Mouse (Mus musculus): ENCODE measurements around the gene Rnf126. TPM values are rescaled to one million over a fixed set of nuclear protein-coding genes. Genes with fewer than 3 reads are reported as not detected.

Rnf126 gene
- polyA plus RNA-seq, 1 experiment from 2014 or later: 62.5 TPM

GRCm38 (mm10) chr10:79798289-79798928 lies 31.7 kb upstream of the Rnf126 start:
- 81% methylated on average over 12 of the region's 12 CpGs for WGBS
- no peaks in the 10 kb centered on the region for H3K36me3 ChIP-seq (ENCODE audit: control insufficient read depth, insufficient read depth, low read length)
- H3K27me3 ChIP-seq (ENCODE audit: control insufficient read depth, insufficient read depth, low read length): no peaks in the 10 kb centered on the region
- H3K9me3 ChIP-seq (ENCODE audit: control insufficient read depth, low read length): no peaks in the 10 kb centered on the region
- no peak overlapping the region for H3K9ac ChIP-seq (ENCODE audit: low read length)
- no peak overlapping the region for H3K4me2 ChIP-seq (ENCODE audit: low read length)
- H3K4me3 ChIP-seq (ENCODE audit: control insufficient read depth in 1 of 2, insufficient read depth in 1 of 2, low read depth in 1 of 2, low read length in 2 of 2): no peak overlapping the region
- H3K27ac ChIP-seq (replicated peaks in 1 of 2; ENCODE audit: control insufficient read depth in 1 of 2, insufficient read depth in 1 of 2, low read depth in 2 of 2, low read length in 2 of 2): no peak overlapping the region
- no peak for ATAC-seq (ENCODE audit: insufficient number of reproducible peaks, insufficient read depth, low FRiP score, low read depth)
- peaks cover 23 to 30% of the 10 kb centered on the region in 2 experiments for H3K4me1 ChIP-seq (ENCODE audit: control insufficient read depth in 2 of 2, insufficient read depth in 2 of 2, low read length in 2 of 2)

- H3K36me3 ChIP-seq (ENCODE audit: control insufficient read depth, insufficient read depth, low read length): no peaks in the 10 kb centered on the region
- no peak overlapping the region; the same call in 1 of the 2 replicates for H3K4me2 ChIP-seq (ENCODE audit: low read length)
- WGBS: 31% methylated on average over 15 of the region's 15 CpGs
- H3K9ac ChIP-seq (ENCODE audit: low read length): no peak overlapping the region
- H3K9me3 ChIP-seq (ENCODE audit: control insufficient read depth, low read length): no peaks in the 10 kb centered on the region
- peaks cover 14 to 19% of the 10 kb centered on the region in 2 experiments; a peak in 3 of 4 replicates for H3K4me1 ChIP-seq (ENCODE audit: control insufficient read depth in 2 of 2, insufficient read depth in 2 of 2, low read length in 2 of 2)
- H3K4me3 ChIP-seq (ENCODE audit: control insufficient read depth in 1 of 2, insufficient read depth in 1 of 2, low read depth in 1 of 2, low read length in 2 of 2): no peak overlapping the region
- H3K27ac ChIP-seq (replicated peaks in 1 of 2; ENCODE audit: control insufficient read depth in 1 of 2, insufficient read depth in 1 of 2, low read depth in 2 of 2, low read length in 2 of 2): 0 out of 4 replicates have a peak overlapping the region, but pooled peaks of 1 of the 2 experiments have one; percentile 9
- no peak for ATAC-seq (ENCODE audit: insufficient number of reproducible peaks, insufficient read depth, low FRiP score, low read depth)
- H3K27me3 ChIP-seq (ENCODE audit: control insufficient read depth, insufficient read depth, low read length): no peaks in the 10 kb centered on the region
Observed at GRCm38 (mm10) chr10:79797326-79797725, 30.6 kb upstream of the Rnf126 start.

- H3K4me2 ChIP-seq (ENCODE audit: low read length): no peak overlapping the region
- WGBS: 92% methylated on average over 3 of the region's 3 CpGs
- no peak overlapping the region for H3K4me3 ChIP-seq (ENCODE audit: control insufficient read depth in 1 of 2, insufficient read depth in 1 of 2, low read depth in 1 of 2, low read length in 2 of 2)
- no peaks in the 10 kb centered on the region for H3K27me3 ChIP-seq (ENCODE audit: control insufficient read depth, insufficient read depth, low read length)
- no peak overlapping the region for H3K27ac ChIP-seq (replicated peaks in 1 of 2; ENCODE audit: control insufficient read depth in 1 of 2, insufficient read depth in 1 of 2, low read depth in 2 of 2, low read length in 2 of 2)
- H3K9me3 ChIP-seq (ENCODE audit: control insufficient read depth, low read length): no peaks in the 10 kb centered on the region
- peaks cover 8 to 12% of the 10 kb centered on the region in 2 experiments; a peak in 2 of 4 replicates for H3K4me1 ChIP-seq (ENCODE audit: control insufficient read depth in 2 of 2, insufficient read depth in 2 of 2, low read length in 2 of 2)
- H3K9ac ChIP-seq (ENCODE audit: low read length): no peak overlapping the region
- ATAC-seq (ENCODE audit: insufficient number of reproducible peaks, insufficient read depth, low FRiP score, low read depth): no peak
- H3K36me3 ChIP-seq (ENCODE audit: control insufficient read depth, insufficient read depth, low read length): no peaks in the 10 kb centered on the region
Observed at GRCm38 (mm10) chr10:79795905-79796304, 29.2 kb upstream of the Rnf126 start.

GRCm38 (mm10) chr10:79794491-79794931 lies 27.8 kb upstream of the Rnf126 start:
- WGBS: 23% methylated on average over 10 of the region's 10 CpGs
- Histone ChIP-seq H3K9ac (ENCODE audit: low read length) (peak overlapping the region; percentile 88), H3K36me3 (ENCODE audit: control insufficient read depth, insufficient read depth, low read length) (no peaks in the 10 kb centered on the region), H3K27ac (replicated peaks in 1 of 2; ENCODE audit: control insufficient read depth in 1 of 2, insufficient read depth in 1 of 2, low read depth in 2 of 2, low read length in 2 of 2) (peak overlapping the region; percentile 77 to 80), H3K4me1 (ENCODE audit: control insufficient read depth in 2 of 2, insufficient read depth in 2 of 2, low read length in 2 of 2) (peaks cover 8 to 12% of the 10 kb centered on the region in 2 experiments; a peak in 2 of 4 replicates), H3K27me3 (ENCODE audit: control insufficient read depth, insufficient read depth, low read length) (no peaks in the 10 kb centered on the region), H3K4me2 (ENCODE audit: low read length) (peak overlapping the region; percentile 85), H3K9me3 (ENCODE audit: control insufficient read depth, low read length) (no peaks in the 10 kb centered on the region), H3K4me3 (ENCODE audit: control insufficient read depth in 1 of 2, insufficient read depth in 1 of 2, low read depth in 1 of 2, low read length in 2 of 2) (peak overlapping the region; percentile 82 to 84)
- ATAC-seq (ENCODE audit: insufficient number of reproducible peaks, insufficient read depth, low FRiP score, low read depth): peak; percentile 42; the same call in 1 of the 2 replicates

- H3K9me3 ChIP-seq (ENCODE audit: control insufficient read depth, low read length): no peaks in the 10 kb centered on the region
- H3K4me3 ChIP-seq (ENCODE audit: control insufficient read depth in 1 of 2, insufficient read depth in 1 of 2, low read depth in 1 of 2, low read length in 2 of 2): peak overlapping the region; percentile 82 to 84
- peak; percentile 12; the same call in 1 of the 2 replicates for ATAC-seq (ENCODE audit: insufficient number of reproducible peaks, insufficient read depth, low FRiP score, low read depth)
- no peaks in the 10 kb centered on the region for H3K36me3 ChIP-seq (ENCODE audit: control insufficient read depth, insufficient read depth, low read length)
- peak overlapping the region; percentile 88 for H3K9ac ChIP-seq (ENCODE audit: low read length)
- peaks cover 8 to 12% of the 10 kb centered on the region in 2 experiments; a peak in 2 of 4 replicates for H3K4me1 ChIP-seq (ENCODE audit: control insufficient read depth in 2 of 2, insufficient read depth in 2 of 2, low read length in 2 of 2)
- H3K27me3 ChIP-seq (ENCODE audit: control insufficient read depth, insufficient read depth, low read length): no peaks in the 10 kb centered on the region
- H3K27ac ChIP-seq (replicated peaks in 1 of 2; ENCODE audit: control insufficient read depth in 1 of 2, insufficient read depth in 1 of 2, low read depth in 2 of 2, low read length in 2 of 2): peak overlapping the region; percentile 77 to 80
- H3K4me2 ChIP-seq (ENCODE audit: low read length): peak overlapping the region; percentile 85
- 5% methylated on average over 36 of the region's 38 CpGs for WGBS
Observed at GRCm38 (mm10) chr10:79793738-79794490, 27.2 kb upstream of the Rnf126 start.

- Histone ChIP-seq H3K4me2 (ENCODE audit: low read length) (peak within 1 kb of the TSS; percentile 85), H3K9ac (ENCODE audit: low read length) (peak within 1 kb of the TSS; percentile 88), H3K36me3 (ENCODE audit: control insufficient read depth, insufficient read depth, low read length) (no peaks in the 10 kb centered on the region), H3K4me1 (ENCODE audit: control insufficient read depth in 2 of 2, insufficient read depth in 2 of 2, low read length in 2 of 2) (peaks cover 8 to 12% of the 10 kb centered on the region in 2 experiments; a peak in 2 of 4 replicates), H3K27me3 (ENCODE audit: control insufficient read depth, insufficient read depth, low read length) (no peaks in the 10 kb centered on the region), H3K9me3 (ENCODE audit: control insufficient read depth, low read length) (no peaks in the 10 kb centered on the region), H3K27ac (replicated peaks in 1 of 2; ENCODE audit: control insufficient read depth in 1 of 2, insufficient read depth in 1 of 2, low read depth in 2 of 2, low read length in 2 of 2) (peak within 1 kb of the TSS; percentile 77 to 80), H3K4me3 (ENCODE audit: control insufficient read depth in 1 of 2, insufficient read depth in 1 of 2, low read depth in 1 of 2, low read length in 2 of 2) (peak within 1 kb of the TSS; percentile 82 to 84)
- ATAC-seq (ENCODE audit: insufficient number of reproducible peaks, insufficient read depth, low FRiP score, low read depth): peak; percentile 57; the same call in 1 of the 2 replicates
- WGBS: 5% methylated on average over 49 of the region's 51 CpGs
Observed at GRCm38 (mm10) chr10:79793051-79793737, 26.4 kb upstream of the Rnf126 start, which contains the start of gene Palm. TSS of gene Palm (plus strand) at chr10:79793572.

- Histone ChIP-seq H3K9ac (ENCODE audit: low read length) (no peak overlapping the region), H3K4me1 (ENCODE audit: control insufficient read depth in 2 of 2, insufficient read depth in 2 of 2, low read length in 2 of 2) (peaks cover 8 to 12% of the 10 kb centered on the region in 2 experiments; a peak in 2 of 4 replicates), H3K27me3 (ENCODE audit: control insufficient read depth, insufficient read depth, low read length) (no peaks in the 10 kb centered on the region), H3K9me3 (ENCODE audit: control insufficient read depth, low read length) (no peaks in the 10 kb centered on the region), H3K36me3 (ENCODE audit: control insufficient read depth, insufficient read depth, low read length) (no peaks in the 10 kb centered on the region), H3K27ac (replicated peaks in 1 of 2; ENCODE audit: control insufficient read depth in 1 of 2, insufficient read depth in 1 of 2, low read depth in 2 of 2, low read length in 2 of 2) (no peak overlapping the region), H3K4me3 (ENCODE audit: control insufficient read depth in 1 of 2, insufficient read depth in 1 of 2, low read depth in 1 of 2, low read length in 2 of 2) (no peak overlapping the region), H3K4me2 (ENCODE audit: low read length) (no peak overlapping the region)
- WGBS: 80% methylated on average over 5 of the region's 5 CpGs
- no peak for ATAC-seq (ENCODE audit: insufficient number of reproducible peaks, insufficient read depth, low FRiP score, low read depth)
Observed at GRCm38 (mm10) chr10:79792339-79793040, 25.7 kb upstream of the Rnf126 start.

Measured in heart, embryonic 14.5 days (tissue).